Mouse (Mus musculus) brain, embryonic 14.5 days (tissue): ENCODE data around the gene Myt1.

ENCODE experiments used
- CTCF ChIP-seq: fragments of 200-500 bp; IDR thresholded peaks from 2 replicates; pipeline ENCODE4 v1.5.1; 2012; ENCODE audit warnings: inconsistent platforms, mild to moderate bottlenecking, moderate library complexity, borderline replicate concordance; ENCODE audit not compliant: insufficient read depth, insufficient read length; ENCODE audit errors: extremely low read depth
- POLR2A ChIP-seq: fragments of 200-500 bp; IDR thresholded peaks from 2 replicates; pipeline ENCODE4 v1.6.1; 2012; ENCODE audit warnings: mild to moderate bottlenecking, inconsistent platforms, borderline replicate concordance; ENCODE audit not compliant: poor library complexity, insufficient read depth, insufficient read length, severe bottlenecking; ENCODE audit errors: extremely low read depth

DNA sequence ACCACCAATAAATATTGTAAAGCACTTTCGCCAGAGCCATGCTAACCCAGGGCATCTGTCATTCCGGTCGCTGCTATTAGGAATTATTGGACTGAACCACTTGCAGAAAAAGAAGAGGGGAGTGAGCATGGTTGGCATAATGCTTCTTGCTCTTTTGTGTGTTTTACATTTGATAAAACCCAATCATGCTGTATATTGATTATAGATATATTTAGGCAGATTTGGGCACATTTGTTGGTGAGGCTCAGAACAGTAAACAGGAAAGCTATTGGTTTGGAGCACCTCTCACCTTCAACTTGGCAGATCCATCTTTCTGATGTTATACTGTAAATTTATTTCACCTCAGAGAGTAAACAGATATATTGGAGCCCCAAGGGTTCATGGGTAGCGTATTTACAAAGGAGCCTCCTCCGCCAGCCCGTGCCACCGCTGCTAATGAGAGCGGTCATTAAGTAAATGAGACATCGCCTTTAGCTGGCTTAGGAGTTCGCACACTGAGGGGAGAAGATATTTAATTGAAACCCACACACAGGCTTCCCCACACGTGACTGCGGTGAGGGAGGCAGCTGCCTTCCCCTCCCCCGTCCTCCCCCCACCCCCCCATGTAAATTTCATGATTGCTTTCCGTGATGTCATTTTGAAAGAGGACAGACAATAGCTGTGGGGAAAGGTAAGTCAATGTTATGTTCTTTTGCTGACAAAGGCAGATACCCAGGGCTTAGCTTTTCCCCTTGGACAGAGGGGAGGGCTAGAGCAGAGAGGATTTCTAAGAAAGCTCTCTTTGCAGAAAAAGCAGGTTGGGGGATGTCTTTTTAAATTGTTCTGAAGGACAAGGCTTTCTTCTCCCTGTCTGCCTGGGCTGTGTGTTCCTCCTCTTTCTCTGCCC is 3.8 kb downstream of the Myt1 start:
- TF ChIP-seq CTCF = no peak
- peak; percentile 21; the same call in 1 of the 2 replicates for TF ChIP-seq POLR2A
